Mouse (Mus musculus): Measurements from ENCODE around the gene Flrt3.

Flrt3 gene

GRCm38 (mm10) chr2:140621730-140622337, 49.4 kb downstream of the Flrt3 start:
- DNase-seq = no peak

- DNase-seq = no peak
Measured at GRCm38 (mm10) chr2:140615451-140615850, 55.8 kb downstream of the Flrt3 start.
